Mouse (Mus musculus): ENCODE results near the gene Cxcl14. TPM values are rescaled to one million over a fixed set of nuclear protein-coding genes. Genes with fewer than 3 reads are reported as not detected.
A peak's percentile ranks its signal among the peaks of the same experiment; 100 is the strongest.

Gene Cxcl14
- polyA plus RNA-seq, 1 experiment from 2014 or later: 88.1 TPM

GRCm38 (mm10) chr13:56283321-56283720 is 13.0 kb downstream of the Cxcl14 start:
- 96% methylated on average over 13 of the region's 13 CpGs for WGBS
- no peak for TF ChIP-seq CTCF (IDR thresholded peaks at IDR 0.05; ENCODE audit: low read depth)
- Histone ChIP-seq H3K36me3 (ENCODE audit: insufficient read depth, low read length) (no peaks in the 10 kb centered on the region), H3K27me3 (ENCODE audit: insufficient read depth, low read length) (no peaks in the 10 kb centered on the region), H3K9me3 (replicated peaks; ENCODE audit: low read length) (no peaks in the 10 kb centered on the region), H3K9ac (ENCODE audit: low read depth, low read length) (no peak overlapping the region), H3K4me2 (ENCODE audit: low read length) (no peak overlapping the region), H3K4me3 (replicated peaks; ENCODE audit: low read depth, low read length) (no peak overlapping the region), H3K27ac (no peak overlapping the region), H3K4me1 (replicated peaks; ENCODE audit: insufficient read depth, low read length) (no peaks in the 10 kb centered on the region)
- DNase-seq (ENCODE audit: low spot score) (no peak), ATAC-seq (replicated peaks; ENCODE audit: low FRiP score, low read depth) (no peak)

GRCm38 (mm10) chr13:56280356-56280755 is 16.0 kb downstream of the Cxcl14 start:
- no peaks in the 10 kb centered on the region for H3K4me1 ChIP-seq (replicated peaks; ENCODE audit: insufficient read depth, low read length)
- no peaks in the 10 kb centered on the region for H3K27me3 ChIP-seq (ENCODE audit: insufficient read depth, low read length)
- 77% methylated on average over 6 of the region's 6 CpGs for WGBS
- TF ChIP-seq CTCF (IDR thresholded peaks at IDR 0.05; ENCODE audit: low read depth): peak; percentile 34
- no peak overlapping the region for H3K27ac ChIP-seq
- H3K9ac ChIP-seq (ENCODE audit: low read depth, low read length): no peak overlapping the region
- H3K4me3 ChIP-seq (replicated peaks; ENCODE audit: low read depth, low read length): no peak overlapping the region
- no peaks in the 10 kb centered on the region for H3K9me3 ChIP-seq (replicated peaks; ENCODE audit: low read length)
- ATAC-seq (replicated peaks; ENCODE audit: low FRiP score, low read depth): no peak
- DNase-seq (ENCODE audit: low spot score): no peak
- no peaks in the 10 kb centered on the region for H3K36me3 ChIP-seq (ENCODE audit: insufficient read depth, low read length)
- H3K4me2 ChIP-seq (ENCODE audit: low read length): no peak overlapping the region

GRCm38 (mm10) chr13:56279439-56279838 is 16.9 kb downstream of the Cxcl14 start:
- peak; percentile 93 for DNase-seq (ENCODE audit: low spot score)
- 20% methylated on average over 8 of the region's 8 CpGs for WGBS

GRCm38 (mm10) chr13:56275171-56275570 is 21.2 kb downstream of the Cxcl14 start:
- H3K27ac ChIP-seq: no peak overlapping the region
- TF ChIP-seq CTCF (IDR thresholded peaks at IDR 0.05; ENCODE audit: low read depth): no peak
- no peaks in the 10 kb centered on the region for H3K36me3 ChIP-seq (ENCODE audit: insufficient read depth, low read length)
- DNase-seq (ENCODE audit: low spot score) (no peak), ATAC-seq (replicated peaks; ENCODE audit: low FRiP score, low read depth) (no peak)
- no peak overlapping the region for H3K4me2 ChIP-seq (ENCODE audit: low read length)
- H3K9me3 ChIP-seq (replicated peaks; ENCODE audit: low read length): no peaks in the 10 kb centered on the region
- no peaks in the 10 kb centered on the region for H3K4me1 ChIP-seq (replicated peaks; ENCODE audit: insufficient read depth, low read length)
- no peak overlapping the region for H3K4me3 ChIP-seq (replicated peaks; ENCODE audit: low read depth, low read length)
- no peak overlapping the region for H3K9ac ChIP-seq (ENCODE audit: low read depth, low read length)
- no peaks in the 10 kb centered on the region for H3K27me3 ChIP-seq (ENCODE audit: insufficient read depth, low read length)
- 37% methylated on average over 2 of the region's 2 CpGs for WGBS

More at GRCm38 (mm10) chr13:56279439-56279838, 16.9 kb downstream of the Cxcl14 start:
- Histone ChIP-seq H3K9ac (ENCODE audit: low read depth, low read length) (no peak overlapping the region), H3K27ac (no peak overlapping the region), H3K4me1 (replicated peaks; ENCODE audit: insufficient read depth, low read length) (no peaks in the 10 kb centered on the region), H3K36me3 (ENCODE audit: insufficient read depth, low read length) (no peaks in the 10 kb centered on the region), H3K27me3 (ENCODE audit: insufficient read depth, low read length) (no peaks in the 10 kb centered on the region), H3K4me2 (ENCODE audit: low read length) (no peak overlapping the region), H3K4me3 (replicated peaks; ENCODE audit: low read depth, low read length) (no peak overlapping the region), H3K9me3 (replicated peaks; ENCODE audit: low read length) (no peaks in the 10 kb centered on the region)
- peak; percentile 80 for ATAC-seq (replicated peaks; ENCODE audit: low FRiP score, low read depth)
- TF ChIP-seq CTCF (IDR thresholded peaks at IDR 0.05; ENCODE audit: low read depth): peak; percentile 99

GRCm38 (mm10) chr13:56270124-56270523 is 26.2 kb downstream of the Cxcl14 start:
- DNase-seq (ENCODE audit: low spot score): no peak
- no peaks in the 10 kb centered on the region for H3K9me3 ChIP-seq (replicated peaks; ENCODE audit: low read length)
- H3K36me3 ChIP-seq (ENCODE audit: insufficient read depth, low read length): no peaks in the 10 kb centered on the region
- ATAC-seq (replicated peaks; ENCODE audit: low FRiP score, low read depth): no peak
- no peak for TF ChIP-seq CTCF (IDR thresholded peaks at IDR 0.05; ENCODE audit: low read depth)
- H3K9ac ChIP-seq (ENCODE audit: low read depth, low read length): no peak overlapping the region
- no peak overlapping the region for H3K27ac ChIP-seq
- WGBS: 49% methylated on average over 13 of the region's 13 CpGs
- no peaks in the 10 kb centered on the region for H3K4me1 ChIP-seq (replicated peaks; ENCODE audit: insufficient read depth, low read length)
- H3K4me2 ChIP-seq (ENCODE audit: low read length): no peak overlapping the region
- H3K4me3 ChIP-seq (replicated peaks; ENCODE audit: low read depth, low read length): no peak overlapping the region
- no peaks in the 10 kb centered on the region for H3K27me3 ChIP-seq (ENCODE audit: insufficient read depth, low read length)

- no peaks in the 10 kb centered on the region for H3K4me1 ChIP-seq (replicated peaks; ENCODE audit: insufficient read depth, low read length)
- H3K27ac ChIP-seq: no peak overlapping the region
- H3K36me3 ChIP-seq (ENCODE audit: insufficient read depth, low read length): no peaks in the 10 kb centered on the region
- no peak overlapping the region for H3K4me3 ChIP-seq (replicated peaks; ENCODE audit: low read depth, low read length)
- no peak for ATAC-seq (replicated peaks; ENCODE audit: low FRiP score, low read depth)
- no peak overlapping the region for H3K9ac ChIP-seq (ENCODE audit: low read depth, low read length)
- DNase-seq (ENCODE audit: low spot score): no peak
- 77% methylated on average over 4 of the region's 4 CpGs for WGBS
- TF ChIP-seq CTCF (IDR thresholded peaks at IDR 0.05; ENCODE audit: low read depth): peak; percentile 51
- H3K4me2 ChIP-seq (ENCODE audit: low read length): no peak overlapping the region
- peaks cover under 1% of the 10 kb centered on the region; the same call in 1 of the 2 replicates for H3K27me3 ChIP-seq (ENCODE audit: insufficient read depth, low read length)
- no peaks in the 10 kb centered on the region for H3K9me3 ChIP-seq (replicated peaks; ENCODE audit: low read length)
These were observed 29.0 kb downstream of the Cxcl14 start for GRCm38 (mm10) chr13:56267396-56267795.

GRCm38 (mm10) chr13:56266435-56266834 is 29.9 kb downstream of the Cxcl14 start:
- no peak overlapping the region for H3K4me3 ChIP-seq (replicated peaks; ENCODE audit: low read depth, low read length)
- DNase-seq (ENCODE audit: low spot score) (peak; percentile 78), ATAC-seq (replicated peaks; ENCODE audit: low FRiP score, low read depth) (no peak)
- no peak overlapping the region for H3K4me2 ChIP-seq (ENCODE audit: low read length)
- WGBS: 35% methylated on average over 8 of the region's 8 CpGs
- H3K27me3 ChIP-seq (ENCODE audit: insufficient read depth, low read length): peaks cover 7% of the 10 kb centered on the region; the same call in 1 of the 2 replicates
- no peak overlapping the region for H3K9ac ChIP-seq (ENCODE audit: low read depth, low read length)
- no peaks in the 10 kb centered on the region for H3K4me1 ChIP-seq (replicated peaks; ENCODE audit: insufficient read depth, low read length)
- H3K9me3 ChIP-seq (replicated peaks; ENCODE audit: low read length): no peaks in the 10 kb centered on the region
- H3K27ac ChIP-seq: no peak overlapping the region
- TF ChIP-seq CTCF (IDR thresholded peaks at IDR 0.05; ENCODE audit: low read depth): peak; percentile 72
- H3K36me3 ChIP-seq (ENCODE audit: insufficient read depth, low read length): no peaks in the 10 kb centered on the region
